Mouse (Mus musculus) adrenal gland, adult 8-10 months (tissue): ENCODE data around the gene Slc35f4. TPM values are rescaled to one million over a fixed set of nuclear protein-coding genes. Genes with fewer than 3 reads are reported as not detected.

Experiments used
- DNase-seq: peaks from one replicate; pipeline ENCODE4 v3.0.0; 2022
- total RNA-seq, 4 experiments: library from RNA; stranded (reverse); gene quantifications; 2 replicates each; pipeline ENCODE4 v1.2.4; 2022

Slc35f4 gene
- total RNA-seq = not detected

GRCm38 (mm10) chr14:49525931-49526291 lies at the start of gene Slc35f4:
TSS of gene Slc35f4 (minus strand) at chr14:49526046.
- no peak for DNase-seq

DNA sequence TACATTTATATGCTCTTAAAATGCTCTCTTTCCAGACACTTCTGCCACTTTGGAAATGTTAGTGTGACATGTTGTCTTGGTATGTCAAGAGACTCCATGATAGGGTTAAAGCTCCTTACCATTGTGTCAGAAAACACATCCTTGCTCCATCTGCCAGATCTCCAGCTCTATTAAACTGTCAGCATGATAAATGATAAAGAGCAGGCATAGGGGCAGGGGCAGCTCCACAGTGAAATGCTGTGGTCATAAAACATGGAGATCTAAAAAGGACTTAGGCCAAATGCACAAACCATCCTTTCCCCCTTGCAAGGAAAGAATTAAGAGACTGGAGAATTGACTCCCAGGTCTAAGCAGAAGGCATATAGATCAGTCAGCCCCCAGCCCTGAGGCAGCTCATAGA lies 42.5 kb upstream of the Slc35f4 start:
- no peak for DNase-seq

- DNase-seq = no peak
These were observed 34.9 kb upstream of the Slc35f4 start for GRCm38 (mm10) chr14:49560706-49561105.

DNA sequence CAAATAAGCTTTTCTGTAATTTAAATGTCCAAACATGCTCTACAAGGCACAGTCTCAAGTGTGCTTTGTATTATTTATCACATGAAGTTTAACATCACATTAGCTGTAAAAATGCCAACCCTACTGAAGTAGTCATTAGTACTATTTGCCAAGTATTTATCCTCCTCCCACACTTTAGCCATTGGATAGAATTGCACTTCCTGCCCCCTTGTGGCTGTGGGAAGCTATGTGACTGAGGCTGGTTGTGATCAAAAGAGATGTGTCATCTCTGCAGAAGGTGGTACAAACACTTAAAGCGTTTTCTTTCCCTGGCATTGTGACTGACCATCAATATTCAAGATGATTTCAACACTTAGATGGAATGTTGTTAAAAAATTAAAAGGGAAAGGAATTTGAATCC lies 14.3 kb upstream of the Slc35f4 start:
- DNase-seq = no peak

DNA sequence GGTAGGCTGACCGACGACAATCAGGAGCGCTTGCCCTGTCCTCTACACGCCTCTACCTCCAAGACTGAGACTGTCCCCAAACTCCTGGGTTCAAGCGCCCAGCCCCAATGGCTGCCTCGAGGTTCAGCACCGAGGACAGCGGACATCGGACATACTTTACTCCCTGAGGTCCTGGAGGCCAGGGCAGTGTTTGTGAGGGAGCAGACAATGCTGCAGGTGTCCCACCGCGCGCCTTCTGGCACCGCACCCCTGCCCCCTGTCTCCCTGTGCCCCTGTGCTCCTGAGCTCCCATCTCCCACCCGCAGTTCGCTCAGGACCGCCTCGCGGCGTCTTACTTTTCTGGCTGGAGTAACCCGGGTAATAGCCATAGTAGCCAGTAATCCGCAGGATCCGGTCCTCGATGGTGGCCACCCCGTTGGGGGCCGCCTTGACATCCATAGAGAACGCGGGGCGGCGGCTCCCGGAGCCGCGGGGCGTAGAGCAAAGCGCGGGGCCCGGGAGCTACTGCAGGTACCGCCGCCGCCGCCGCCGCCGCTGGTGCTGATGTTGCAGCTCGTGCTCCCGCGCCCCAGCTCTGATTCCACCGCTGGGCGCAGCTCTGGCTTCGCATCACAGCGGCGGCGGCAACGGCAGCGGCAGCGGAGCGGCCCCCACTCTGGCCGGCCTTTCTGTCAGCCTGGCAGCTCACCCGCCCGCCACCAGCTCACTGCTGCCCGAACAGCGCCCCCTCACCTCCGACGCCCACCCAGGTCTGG lies 493 bp downstream of the Slc35f4 start:
- peak; percentile 67 for DNase-seq

DNA sequence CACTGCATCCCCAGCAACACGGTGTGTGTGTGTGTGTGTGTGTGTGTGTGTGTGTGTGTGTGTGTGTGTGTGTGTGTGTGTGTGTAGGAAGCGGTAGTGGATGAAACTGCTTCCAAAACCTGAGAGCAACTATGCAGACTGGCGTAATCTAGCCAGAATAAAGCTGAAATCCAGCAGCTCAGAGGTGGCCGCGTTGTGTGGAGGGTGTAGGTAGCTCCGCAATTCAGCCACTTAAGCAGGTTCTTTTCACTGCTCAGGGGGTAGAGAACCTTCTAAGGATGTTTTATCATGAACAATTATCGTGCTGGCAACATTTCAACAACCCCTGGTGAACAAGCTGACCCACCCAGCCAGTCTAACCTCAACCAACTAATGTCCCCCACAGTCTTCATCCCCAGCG lies 1.2 kb downstream of the Slc35f4 start:
- DNase-seq = no peak

DNA sequence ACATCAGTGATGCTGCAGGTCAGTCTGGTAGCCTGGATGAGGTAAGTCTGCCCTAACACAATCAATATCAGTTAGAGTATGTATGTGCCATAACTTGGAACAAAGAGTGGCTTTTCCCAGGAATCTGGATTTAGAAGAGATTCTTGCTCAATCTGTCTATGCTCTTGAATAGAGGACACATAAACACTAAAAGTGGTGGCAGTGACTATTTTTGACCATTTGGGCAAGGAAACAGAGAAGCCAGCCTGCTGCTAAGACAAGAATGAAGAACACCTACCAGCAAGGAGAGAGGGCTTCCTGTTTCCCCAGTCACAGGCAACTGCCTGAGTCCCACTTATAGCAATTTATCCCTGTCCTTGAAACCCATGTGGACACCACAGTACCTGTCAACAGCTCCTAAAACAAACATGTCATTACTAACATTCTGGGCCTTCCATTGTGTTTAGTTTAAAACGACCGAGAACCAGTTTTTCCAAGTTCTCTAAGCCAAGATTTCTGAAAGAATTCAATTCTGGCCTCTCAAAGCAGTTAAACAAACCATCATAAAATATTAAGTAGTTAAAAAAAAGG lies 10.7 kb downstream of the Slc35f4 start:
- no peak for DNase-seq

- DNase-seq = no peak
These were observed 11.7 kb downstream of the Slc35f4 start for GRCm38 (mm10) chr14:49514137-49514536.

DNA sequence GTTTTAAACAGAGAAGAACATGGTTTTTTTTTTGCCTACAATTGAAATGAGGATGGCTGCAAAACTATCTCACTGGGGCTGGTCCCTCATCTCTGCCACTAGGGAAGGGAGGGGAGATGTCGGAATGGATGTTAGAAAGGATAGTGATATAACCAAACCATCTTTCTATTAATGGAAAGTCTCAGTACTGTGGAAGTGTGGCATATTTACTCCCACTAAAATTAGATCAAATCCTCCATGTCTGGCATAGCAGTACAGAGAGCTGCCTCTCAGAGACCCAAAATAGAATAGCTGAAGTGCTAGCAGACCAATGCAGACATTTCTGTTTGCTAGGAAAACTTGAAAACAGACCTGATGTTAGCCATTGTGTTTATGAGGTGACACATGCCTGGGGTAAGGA lies 30.7 kb downstream of the Slc35f4 start:
- no peak for DNase-seq

GRCm38 (mm10) chr14:49493793-49494192 lies 32.1 kb downstream of the Slc35f4 start:
- no peak for DNase-seq

DNA sequence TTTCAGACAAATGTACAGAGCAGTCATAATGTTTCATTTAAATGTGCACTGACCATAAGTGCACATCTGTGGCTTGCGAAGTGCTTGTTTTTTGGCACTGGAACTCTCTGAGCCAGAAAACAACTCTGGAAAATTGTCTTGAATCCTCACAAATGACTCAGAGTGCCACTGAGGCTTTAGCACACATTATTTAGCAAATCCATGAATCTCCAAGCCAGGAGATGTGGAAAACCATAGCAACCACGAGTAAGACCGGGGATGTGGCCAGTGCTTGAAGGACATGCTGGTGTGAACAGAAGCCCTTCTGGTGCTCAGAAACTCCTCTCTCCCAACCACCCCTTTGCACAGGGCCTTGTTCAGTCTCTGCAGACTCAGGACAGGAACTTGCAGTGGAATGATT lies 33.3 kb downstream of the Slc35f4 start:
- DNase-seq = no peak

DNA sequence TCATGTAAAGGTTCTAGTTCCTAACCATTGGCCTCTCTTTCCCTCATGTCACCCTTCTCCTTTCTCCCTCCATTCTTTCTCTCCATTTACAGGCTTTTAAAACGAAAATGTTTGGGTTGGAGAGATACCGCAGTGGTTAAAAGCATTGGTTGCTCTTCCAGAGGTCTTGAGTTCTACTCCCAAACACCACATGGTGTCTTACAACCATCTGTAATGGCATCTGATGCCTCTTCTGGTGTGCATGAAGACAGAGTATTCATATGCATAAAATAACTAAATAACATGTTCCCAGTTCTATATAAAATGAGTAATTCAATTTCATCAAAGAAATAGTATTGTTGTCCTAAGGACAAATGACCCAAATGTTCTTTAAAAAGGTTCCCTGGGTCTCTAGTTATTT lies 49.2 kb downstream of the Slc35f4 start:
- DNase-seq = no peak

GRCm38 (mm10) chr14:49461761-49462160 lies 64.1 kb downstream of the Slc35f4 start:
- DNase-seq = no peak

DNA sequence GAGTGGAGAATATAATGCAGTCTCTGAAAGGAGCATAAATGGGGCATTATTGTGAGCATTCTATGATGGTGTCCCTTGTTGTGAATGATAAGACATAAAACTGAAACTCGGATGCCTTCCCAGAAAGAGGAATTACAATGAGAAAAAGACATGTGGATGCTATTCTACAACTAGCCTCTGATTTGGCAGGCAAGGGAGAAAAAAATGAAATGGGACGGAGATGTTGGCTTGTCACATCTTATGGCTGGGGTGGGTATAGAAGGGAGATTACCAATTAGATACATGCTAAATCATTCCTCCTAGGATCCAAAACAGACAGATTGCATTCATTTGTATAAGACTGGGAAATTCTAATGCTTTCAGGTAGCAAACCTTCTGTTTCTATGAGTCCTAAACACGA lies 65.0 kb downstream of the Slc35f4 start:
- no peak for DNase-seq

DNA sequence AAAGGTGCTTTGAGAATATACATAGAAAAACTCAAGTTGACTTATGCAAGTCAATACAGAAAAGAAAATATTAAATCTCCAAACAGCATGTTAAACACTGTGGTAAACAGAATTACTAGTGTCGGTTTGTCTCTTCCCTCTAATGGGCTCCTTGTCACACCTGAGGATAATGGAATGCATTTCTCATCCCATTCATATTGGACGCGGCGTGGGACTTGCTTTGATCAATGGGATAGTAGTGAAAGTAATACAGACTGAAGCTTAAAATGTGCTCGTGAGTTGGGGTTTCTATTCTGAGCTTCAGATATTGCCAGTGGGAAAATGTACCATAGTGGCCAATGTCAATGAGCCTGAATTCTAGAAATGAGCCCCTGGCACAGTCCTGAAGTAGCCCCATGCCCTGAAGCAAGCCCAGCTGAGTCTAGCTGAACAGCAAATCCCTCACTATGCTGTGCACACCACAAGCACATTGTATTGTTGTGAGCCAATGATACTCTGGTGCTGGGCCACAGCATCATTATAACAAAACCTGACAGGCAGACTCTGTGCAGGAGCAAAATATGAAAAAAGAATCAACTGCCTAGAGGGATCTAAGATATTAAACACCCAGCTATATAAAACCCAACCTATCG lies 71.4 kb downstream of the Slc35f4 start:
- DNase-seq = no peak

DNA sequence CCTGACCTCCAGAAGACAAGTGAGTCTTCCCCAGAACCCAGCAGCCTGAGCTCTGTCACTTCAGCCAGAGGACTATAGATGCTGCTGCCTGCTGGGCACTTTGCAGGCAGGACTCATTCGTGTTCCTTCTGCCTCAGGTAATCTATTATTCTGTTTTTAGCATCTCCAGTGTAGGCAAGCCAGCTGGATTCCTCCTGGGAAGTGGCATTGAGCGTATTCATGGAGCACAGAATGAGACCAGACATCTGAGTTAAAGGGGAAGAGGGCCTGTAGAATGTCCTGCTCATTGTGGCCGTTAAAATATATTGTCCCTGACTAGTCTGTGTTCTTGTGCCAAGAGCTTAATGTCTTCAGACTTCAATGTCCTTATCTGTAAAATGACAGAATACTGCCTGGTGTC lies 72.1 kb downstream of the Slc35f4 start:
- no peak for DNase-seq

GRCm38 (mm10) chr14:49447669-49448068 lies 78.2 kb downstream of the Slc35f4 start:
- no peak for DNase-seq

DNA sequence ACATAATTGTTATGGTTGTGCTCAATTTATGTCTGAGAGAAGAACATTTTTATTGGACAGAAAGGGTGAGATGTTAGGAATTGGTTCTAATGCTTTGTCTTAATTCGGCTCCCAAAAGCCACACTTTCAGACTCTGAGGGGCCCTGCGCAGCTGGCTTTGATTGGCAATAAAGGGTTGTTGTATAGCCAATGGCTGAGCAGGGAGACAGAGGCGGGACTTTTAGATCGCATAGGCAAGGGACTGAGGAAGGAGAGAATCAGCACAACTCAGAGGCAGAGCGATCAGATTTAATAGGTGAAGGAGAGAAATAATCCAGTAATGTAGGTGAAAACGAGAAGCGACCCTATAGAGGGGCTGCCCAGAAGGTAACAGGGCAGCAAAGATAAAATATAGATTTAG lies 79.4 kb downstream of the Slc35f4 start:
- DNase-seq = no peak

DNA sequence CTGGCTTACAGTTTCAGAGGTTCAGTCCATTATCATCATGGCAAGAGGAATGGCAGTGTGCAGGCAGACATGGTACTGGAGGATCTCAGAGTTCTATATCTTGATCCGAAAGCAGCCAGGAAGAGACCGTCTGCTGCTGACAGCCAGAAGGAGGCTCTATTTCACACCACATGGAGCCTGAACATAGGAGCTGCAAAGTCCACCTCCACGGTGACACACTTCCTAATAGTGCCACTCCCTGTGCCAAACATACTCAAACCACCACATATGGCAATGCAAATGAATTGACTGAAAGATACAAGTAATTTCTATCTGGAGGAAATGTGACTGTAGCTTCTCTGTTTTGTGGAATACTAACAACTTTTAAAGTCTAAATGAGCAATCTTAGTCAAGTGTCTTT lies 89.0 kb downstream of the Slc35f4 start:
- DNase-seq = no peak

DNA sequence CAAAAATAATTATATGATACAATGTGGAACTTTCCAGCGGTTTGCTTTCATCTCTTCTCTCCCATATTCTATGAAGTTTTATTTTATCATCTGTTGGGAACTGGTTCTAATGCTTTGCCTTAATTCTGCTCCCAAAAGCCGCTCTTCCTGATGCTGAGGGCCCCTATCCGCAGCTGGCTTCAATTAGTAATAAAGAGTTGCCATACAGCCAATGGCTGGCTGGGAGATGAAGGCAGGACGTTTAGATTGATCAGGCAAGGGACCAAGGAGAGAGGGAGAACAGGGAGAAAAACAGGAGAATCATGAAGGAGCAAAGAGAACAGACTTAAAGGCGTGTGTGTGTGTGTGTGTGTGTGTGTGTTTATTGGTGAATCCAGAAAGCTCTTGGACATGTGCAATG lies 94.0 kb downstream of the Slc35f4 start:
- no peak for DNase-seq

GRCm38 (mm10) chr14:49392482-49392881 lies 133.4 kb downstream of the Slc35f4 start:
- DNase-seq = no peak

DNA sequence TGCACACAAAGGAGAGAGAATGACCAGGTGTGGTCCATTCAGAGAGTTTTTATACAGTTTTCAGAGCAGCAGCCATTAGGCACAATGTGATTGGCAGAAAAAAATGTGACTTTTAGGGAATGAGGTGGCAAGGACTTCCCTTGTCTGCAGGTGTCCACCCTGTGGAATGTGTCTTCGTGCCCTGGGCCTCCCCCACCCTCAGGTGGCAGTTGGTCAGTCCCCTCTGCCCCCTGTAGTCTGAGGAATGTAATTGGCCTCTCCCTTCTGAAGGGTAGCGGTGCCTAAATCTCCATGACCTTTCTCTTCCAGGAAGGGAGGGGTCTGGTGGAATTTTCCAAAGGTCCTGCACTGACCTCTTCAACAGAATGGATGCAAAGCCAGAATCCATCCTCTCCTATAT lies 163.7 kb downstream of the Slc35f4 start:
- DNase-seq = no peak

GRCm38 (mm10) chr14:49355561-49355960 lies 170.3 kb downstream of the Slc35f4 start:
- no peak for DNase-seq

- DNase-seq = peak; percentile 16
These were observed 177.0 kb downstream of the Slc35f4 start for GRCm38 (mm10) chr14:49348897-49349250.
